Mouse (Mus musculus) yolk sac, embryonic 10.5 days (tissue): Measurements from ENCODE around the gene Gcg.

Experiments
- DNase-seq: peaks from one replicate; pipeline ENCODE4 v3.0.0-alpha.2; 2017; ENCODE audit warnings: low spot score

Gene Gcg

GRCm38 (mm10) chr2:62459241-62460174 is 23.9 kb downstream of the Gcg start:
- DNase-seq = no peak

- DNase-seq = no peak
Observed at GRCm38 (mm10) chr2:62458070-62458469, 25.4 kb downstream of the Gcg start.

DNA sequence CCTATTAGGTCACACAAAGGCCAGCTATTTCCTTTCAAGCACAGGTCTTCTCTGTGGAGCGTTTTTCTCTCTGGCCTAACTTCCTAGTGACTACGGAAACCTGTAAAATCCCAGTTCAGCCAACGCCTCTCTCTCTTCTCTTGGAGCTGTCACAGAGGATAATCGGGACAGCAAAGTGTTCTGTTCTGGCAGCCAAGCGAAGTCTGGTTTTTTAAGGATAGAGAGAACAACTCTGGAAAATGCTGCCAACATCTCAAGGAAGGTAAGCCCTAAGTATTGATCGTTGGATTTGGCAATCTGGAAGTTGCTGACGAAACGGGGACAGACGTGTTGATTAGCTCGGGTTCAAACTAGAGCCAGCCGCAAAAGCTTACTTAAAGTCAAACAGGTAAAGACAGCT is 28.5 kb downstream of the Gcg start:
- no peak for DNase-seq

- DNase-seq = no peak
Observed at GRCm38 (mm10) chr2:62454033-62454432, 29.4 kb downstream of the Gcg start.

DNA sequence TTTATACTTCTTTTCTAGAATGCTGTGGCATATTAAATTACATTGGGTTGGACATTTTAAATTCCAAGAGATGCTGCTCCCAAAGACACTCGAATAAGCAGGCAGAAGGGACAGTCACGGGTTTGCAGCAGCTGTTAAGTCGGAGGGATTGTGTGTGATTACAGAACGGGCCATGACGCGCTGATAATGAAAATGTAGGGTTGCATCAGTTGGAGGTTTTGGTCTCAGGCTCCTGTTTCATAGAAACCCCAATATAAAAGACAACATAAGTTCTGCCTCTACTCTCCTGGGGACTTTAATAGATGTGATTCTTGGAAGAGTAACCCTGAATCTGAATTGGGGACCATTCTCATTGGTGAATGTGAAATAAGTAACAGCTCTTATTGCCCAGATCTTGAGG is 33.1 kb downstream of the Gcg start:
- DNase-seq = no peak

DNA sequence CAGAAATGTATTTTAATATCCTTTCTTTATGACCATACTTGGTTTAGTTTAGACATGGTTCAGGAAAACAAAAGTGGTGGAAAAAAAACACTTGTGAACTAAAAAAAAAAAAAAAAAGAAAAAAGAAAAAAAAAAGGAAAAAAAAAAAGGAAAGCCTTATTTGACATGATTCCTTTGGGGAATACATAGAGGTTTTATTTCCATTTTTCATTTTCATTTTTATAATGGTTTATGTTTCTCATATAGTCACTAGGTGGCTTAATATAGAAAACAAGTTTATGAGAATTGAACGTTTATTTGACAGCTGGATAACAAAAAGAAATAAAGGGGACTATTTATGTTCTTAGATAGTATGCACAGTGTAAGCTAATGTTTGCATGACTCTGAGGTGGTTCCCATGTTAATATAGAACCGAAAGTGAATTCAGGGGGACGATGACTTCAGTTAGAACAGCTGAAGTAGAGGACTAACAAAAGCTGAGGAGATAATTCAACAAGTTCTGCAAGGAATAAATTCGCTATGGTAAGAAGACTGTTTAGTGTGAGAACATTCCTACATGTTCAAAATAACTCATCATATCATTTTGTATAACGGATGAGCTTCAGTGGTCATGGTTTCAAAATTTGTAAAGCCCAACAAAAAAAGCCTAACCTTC is 33.6 kb downstream of the Gcg start:
- DNase-seq = no peak

- peak; percentile 54 for DNase-seq
Observed at GRCm38 (mm10) chr2:62440802-62441544, 42.5 kb downstream of the Gcg start.

DNA sequence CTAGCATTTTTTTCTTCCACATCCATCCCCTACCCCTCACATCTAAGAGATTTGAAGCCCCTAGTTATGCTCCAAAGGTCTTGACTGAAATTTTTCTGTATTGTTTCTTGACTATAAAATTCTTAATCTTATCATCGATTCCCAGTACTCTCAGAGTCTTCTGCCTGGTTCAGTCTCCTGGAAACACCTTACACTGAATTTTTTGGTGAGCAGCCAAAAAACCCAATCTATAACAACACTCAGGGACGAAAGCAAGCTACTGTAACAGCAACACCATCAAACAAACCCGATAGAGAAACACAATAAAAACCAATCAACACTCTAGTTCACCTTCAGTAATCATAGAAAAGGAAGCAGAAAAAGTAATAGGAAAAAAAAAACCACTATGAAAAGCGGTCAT is 43.4 kb downstream of the Gcg start:
- no peak for DNase-seq

DNA sequence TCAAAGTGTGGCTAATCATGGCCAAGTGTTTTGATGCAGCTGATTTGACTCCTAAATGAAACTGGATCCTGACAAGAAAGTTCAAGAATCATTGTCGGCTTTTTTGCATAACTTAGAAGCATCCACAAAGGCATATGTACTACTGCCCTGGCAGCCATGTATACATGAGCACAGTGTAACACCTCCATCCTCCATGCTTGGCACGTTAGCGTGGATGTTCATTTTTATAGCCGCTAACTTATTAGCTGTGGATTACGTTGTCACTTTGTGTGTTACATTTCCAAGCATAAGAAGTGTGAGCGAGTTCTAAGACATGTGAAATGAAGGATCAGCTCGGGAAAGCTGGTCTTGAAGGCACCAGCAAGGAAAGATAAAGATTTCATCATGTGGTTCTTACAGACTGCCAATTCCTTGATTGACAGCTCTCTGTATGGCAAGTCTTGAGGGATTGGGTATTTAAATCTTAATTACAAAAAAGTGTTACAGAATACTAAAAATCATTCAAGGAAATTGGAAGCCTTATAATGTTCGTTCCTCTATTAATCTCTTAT is 52.1 kb downstream of the Gcg start:
- no peak for DNase-seq

DNA sequence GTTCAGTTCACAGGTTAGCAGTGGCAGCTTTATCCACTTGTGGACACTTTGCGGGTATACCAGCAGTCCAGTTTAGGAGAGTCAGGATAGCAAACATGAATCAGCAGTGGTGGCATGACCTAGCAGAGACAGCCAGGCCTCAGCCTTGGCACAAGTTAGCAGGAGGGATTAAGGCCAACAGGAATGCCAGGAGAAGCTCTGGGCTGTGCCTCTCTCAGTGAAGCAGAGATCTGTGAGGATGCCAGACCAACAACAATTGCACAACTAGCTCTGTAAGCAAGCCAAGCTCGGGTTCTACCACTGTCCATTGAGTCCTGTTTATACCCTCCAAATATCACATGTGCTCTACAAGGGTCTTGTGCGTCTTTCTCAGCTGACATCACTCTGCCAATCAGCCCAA is 57.5 kb downstream of the Gcg start:
- DNase-seq = no peak
